Mouse (Mus musculus): ENCODE measurements at regions not wholly inside any gene's neighbourhood (a gene's known extent, or its start where the extent isn't known, plus 50 kb on each side); places are given as distances from the start of the nearest gene placed in this dataset.

GRCm38 (mm10) chr5:18080761-18081160 lies 118.4 kb downstream of the Gnat3 start:
- no peak overlapping the region for H3K9ac ChIP-seq (replicated peaks)
- H3K27ac ChIP-seq (replicated peaks), result no peak overlapping the region
- no peak for ATAC-seq (replicated peaks)
- no peak overlapping the region for H3K4me2 ChIP-seq (replicated peaks)
- H3K9me3 ChIP-seq, result no peaks in the 10 kb centered on the region
- H3K4me1 ChIP-seq, result no peaks in the 10 kb centered on the region
- no peaks in the 10 kb centered on the region for H3K27me3 ChIP-seq
- no peak overlapping the region for H3K4me3 ChIP-seq
- H3K36me3 ChIP-seq, result no peaks in the 10 kb centered on the region

- Histone ChIP-seq H3K9me3 (no peaks in the 10 kb centered on the region), H3K27ac (replicated peaks) (no peak overlapping the region), H3K27me3 (no peaks in the 10 kb centered on the region), H3K9ac (replicated peaks) (no peak overlapping the region), H3K36me3 (no peaks in the 10 kb centered on the region), H3K4me1 (no peaks in the 10 kb centered on the region), H3K4me2 (replicated peaks) (no peak overlapping the region), H3K4me3 (no peak overlapping the region)
- no peak for ATAC-seq (replicated peaks)
- 88% methylated on average over 9 of the region's 9 CpGs for WGBS
Measured at GRCm38 (mm10) chr5:18082219-18082618, 119.9 kb downstream of the Gnat3 start.

DNA sequence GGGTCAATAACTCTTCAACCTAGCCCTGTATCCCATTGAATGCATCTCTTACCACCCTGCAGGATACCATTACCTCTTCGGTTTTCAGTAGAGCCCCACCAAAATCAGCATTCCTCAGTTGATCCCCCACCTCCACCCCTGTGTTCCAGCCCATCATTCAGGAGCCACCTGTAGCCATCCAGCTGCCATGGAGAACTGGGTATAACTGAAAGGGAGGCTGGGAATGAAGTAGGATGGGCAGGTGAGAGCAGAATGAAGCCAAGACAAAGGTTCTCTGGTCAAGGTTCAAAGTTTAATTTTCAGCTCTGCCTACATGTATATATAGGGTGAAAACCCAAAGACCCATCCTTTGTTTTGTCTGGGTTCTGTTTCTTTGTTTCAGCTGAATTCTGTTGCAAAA lies 121.4 kb downstream of the Gnat3 start:
- no peak overlapping the region for H3K4me3 ChIP-seq
- 83% methylated on average over 1 of the region's 1 CpGs for WGBS
- H3K36me3 ChIP-seq, result no peaks in the 10 kb centered on the region
- H3K27ac ChIP-seq (replicated peaks), result no peak overlapping the region
- H3K4me2 ChIP-seq (replicated peaks), result no peak overlapping the region
- H3K27me3 ChIP-seq, result no peaks in the 10 kb centered on the region
- no peaks in the 10 kb centered on the region for H3K9me3 ChIP-seq
- no peak for ATAC-seq (replicated peaks)
- peaks cover 8% of the 10 kb centered on the region; the same call in 1 of the 2 replicates for H3K4me1 ChIP-seq
- no peak overlapping the region for H3K9ac ChIP-seq (replicated peaks)

DNA sequence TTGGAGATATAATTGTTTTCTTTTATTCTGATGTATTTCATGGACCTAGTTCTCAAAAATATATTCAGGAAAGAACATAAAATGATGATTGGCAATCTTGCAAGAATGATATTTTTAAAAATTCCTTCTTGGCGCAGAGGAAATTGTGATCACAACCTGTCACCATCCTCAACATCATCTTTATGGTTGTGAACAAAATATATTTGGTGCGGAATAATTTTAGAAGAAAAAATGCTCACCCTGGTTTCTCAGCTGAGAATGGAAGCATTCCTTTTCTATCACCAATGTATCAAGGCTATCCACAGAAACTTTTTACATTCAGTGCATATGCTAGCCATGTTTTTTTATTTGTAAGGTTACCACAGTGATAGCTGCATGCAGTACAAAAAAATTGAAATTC lies 123.1 kb downstream of the Gnat3 start:
- Histone ChIP-seq H3K36me3 (no peaks in the 10 kb centered on the region), H3K4me3 (no peak overlapping the region), H3K4me1 (peaks cover 8% of the 10 kb centered on the region; the same call in 1 of the 2 replicates), H3K9ac (replicated peaks) (no peak overlapping the region), H3K27me3 (no peaks in the 10 kb centered on the region), H3K27ac (replicated peaks) (no peak overlapping the region), H3K4me2 (replicated peaks) (no peak overlapping the region), H3K9me3 (no peaks in the 10 kb centered on the region)
- ATAC-seq (replicated peaks), result no peak
- 88% methylated on average over 2 of the region's 2 CpGs for WGBS

DNA sequence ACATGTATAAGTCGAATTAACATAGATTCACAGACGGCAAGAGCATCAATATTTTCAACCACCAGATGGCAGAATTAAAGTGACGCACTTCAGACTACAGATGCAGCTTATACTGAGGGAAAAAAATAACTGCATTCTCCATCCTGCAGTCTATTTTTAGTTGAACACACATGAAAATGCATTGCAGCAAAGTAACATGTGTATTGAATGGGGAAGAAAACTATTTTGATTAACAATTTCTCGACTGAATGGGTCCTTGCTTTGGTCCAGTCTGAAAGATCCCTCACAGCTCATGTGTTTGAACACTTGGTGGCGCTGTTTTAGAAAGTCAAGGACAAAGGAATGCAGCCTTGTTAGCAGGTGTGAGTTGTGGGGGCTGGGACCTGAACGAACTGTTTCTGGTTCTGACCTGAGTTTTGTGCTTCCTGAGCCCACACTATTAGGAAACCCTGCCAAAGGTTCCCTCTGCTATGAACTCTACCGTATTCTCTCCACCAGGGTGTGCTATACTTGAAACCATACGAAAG lies 125.6 kb downstream of the Gnat3 start:
- Histone ChIP-seq H3K27me3 (no peaks in the 10 kb centered on the region), H3K9ac (replicated peaks) (no peak overlapping the region), H3K9me3 (no peaks in the 10 kb centered on the region), H3K36me3 (no peaks in the 10 kb centered on the region), H3K27ac (replicated peaks) (peak overlapping the region; percentile 50), H3K4me2 (replicated peaks) (no peak overlapping the region), H3K4me3 (no peak overlapping the region), H3K4me1 (peaks cover 8% of the 10 kb centered on the region; the same call in 1 of the 2 replicates)
- 29% methylated on average over 8 of the region's 8 CpGs for WGBS
- peak; percentile 96 for ATAC-seq (replicated peaks)

GRCm38 (mm10) chr5:18089956-18090355 lies 127.6 kb downstream of the Gnat3 start:
- Histone ChIP-seq H3K4me2 (replicated peaks) (no peak overlapping the region), H3K4me3 (no peak overlapping the region), H3K27ac (replicated peaks) (no peak overlapping the region), H3K4me1 (peaks cover 8% of the 10 kb centered on the region; the same call in 1 of the 2 replicates), H3K9me3 (no peaks in the 10 kb centered on the region), H3K27me3 (no peaks in the 10 kb centered on the region), H3K9ac (replicated peaks) (no peak overlapping the region), H3K36me3 (no peaks in the 10 kb centered on the region)
- no peak for ATAC-seq (replicated peaks)
- WGBS, result 46% methylated on average over 2 of the region's 2 CpGs

- H3K36me3 ChIP-seq, result no peaks in the 10 kb centered on the region
- no peaks in the 10 kb centered on the region for H3K27me3 ChIP-seq
- no peak for ATAC-seq (replicated peaks)
- no peak overlapping the region for H3K4me2 ChIP-seq (replicated peaks)
- no peak overlapping the region for H3K4me3 ChIP-seq
- H3K27ac ChIP-seq (replicated peaks), result no peak overlapping the region
- H3K9ac ChIP-seq (replicated peaks), result no peak overlapping the region
- 32% methylated on average over 3 of the region's 3 CpGs for WGBS
- H3K9me3 ChIP-seq, result no peaks in the 10 kb centered on the region
- H3K4me1 ChIP-seq, result no peaks in the 10 kb centered on the region
Measured at GRCm38 (mm10) chr5:18114905-18115689, 152.7 kb downstream of the Gnat3 start.

DNA sequence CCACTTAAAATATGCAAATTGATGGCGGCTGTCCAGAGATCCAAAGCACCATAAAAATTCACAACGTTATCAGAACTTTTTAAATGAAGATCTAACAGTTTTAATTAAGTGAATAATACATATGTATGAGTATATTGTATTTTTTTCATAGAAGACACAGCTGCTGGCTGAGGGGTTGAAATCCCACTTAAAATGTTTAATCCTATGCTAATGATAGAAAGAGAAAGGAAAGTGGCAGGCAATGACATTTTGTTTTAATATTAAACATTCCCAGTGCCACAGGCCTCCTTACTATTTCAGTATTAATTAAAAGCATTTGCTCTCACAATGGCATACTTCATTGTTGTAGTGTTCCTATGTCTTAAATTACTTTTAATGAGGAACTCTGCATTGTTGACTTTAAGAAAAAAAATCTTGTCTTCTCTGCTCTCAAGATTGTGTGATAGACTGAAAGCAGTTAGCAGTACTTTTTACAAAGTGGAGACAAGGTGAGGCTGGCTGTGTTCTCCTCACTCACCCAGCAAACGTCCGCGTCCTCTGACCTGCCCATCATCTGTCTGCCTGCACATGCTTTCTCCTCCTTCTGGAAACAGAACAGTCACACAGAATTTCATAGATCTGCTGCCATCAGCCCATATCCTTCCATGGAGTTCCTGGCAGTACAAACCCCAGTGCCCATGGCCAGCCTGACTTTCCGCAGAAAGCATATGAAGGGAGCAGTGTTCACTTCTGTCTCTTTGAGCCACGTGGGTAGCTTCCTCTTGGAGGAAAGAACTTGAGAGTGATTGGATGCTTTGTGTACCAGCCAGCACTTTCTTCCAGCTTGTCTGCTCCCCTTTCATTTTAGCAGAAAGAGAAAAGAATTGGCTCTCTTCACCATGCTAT lies 173.7 kb downstream of the Gnat3 start:
- WGBS, result 11% methylated on average over 7 of the region's 7 CpGs
- H3K4me2 ChIP-seq (replicated peaks), result 0 out of 2 replicates have a peak overlapping the region, but pooled peaks have one; percentile 11
- no peak overlapping the region for H3K4me3 ChIP-seq
- H3K36me3 ChIP-seq, result no peaks in the 10 kb centered on the region
- ATAC-seq (replicated peaks), result peak; percentile 79
- H3K4me1 ChIP-seq, result peaks cover 26% of the 10 kb centered on the region
- peak overlapping the region; percentile 73 for H3K27ac ChIP-seq (replicated peaks)
- no peak overlapping the region for H3K9ac ChIP-seq (replicated peaks)
- no peaks in the 10 kb centered on the region for H3K27me3 ChIP-seq
- H3K9me3 ChIP-seq, result no peaks in the 10 kb centered on the region

DNA sequence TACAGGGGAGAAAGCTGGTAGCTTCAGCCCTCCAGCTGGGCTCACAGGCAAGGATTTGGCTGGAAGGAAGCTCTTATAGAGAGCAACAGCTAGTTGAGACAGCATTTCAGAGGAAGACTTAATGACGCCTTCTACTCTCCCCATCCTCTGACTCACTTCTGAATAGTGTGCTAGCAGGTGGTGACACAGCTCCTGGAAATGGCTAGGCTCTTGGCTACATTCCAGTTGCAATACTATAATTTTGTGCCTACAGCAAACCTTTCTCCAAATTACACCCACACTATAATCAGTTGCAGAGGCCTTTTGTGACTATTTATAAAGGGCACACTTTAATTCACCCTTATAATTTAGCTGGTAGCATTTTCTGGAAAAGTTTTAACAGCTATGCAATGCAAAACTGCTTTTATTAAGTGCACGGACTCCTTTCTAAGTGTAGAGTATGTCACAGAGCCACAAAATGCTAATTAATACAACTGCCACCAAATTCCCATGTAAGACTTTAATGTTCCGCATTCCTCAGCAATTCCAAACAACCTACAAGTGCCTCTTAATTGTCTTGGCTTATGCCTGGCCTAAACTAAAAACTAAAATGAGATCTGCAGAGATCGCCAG lies 175.2 kb downstream of the Gnat3 start:
- Histone ChIP-seq H3K27me3 (no peaks in the 10 kb centered on the region), H3K4me1 (peaks cover 26% of the 10 kb centered on the region), H3K4me3 (no peak overlapping the region), H3K9ac (replicated peaks) (no peak overlapping the region), H3K4me2 (replicated peaks) (no peak overlapping the region), H3K27ac (replicated peaks) (peak overlapping the region; percentile 41), H3K9me3 (no peaks in the 10 kb centered on the region), H3K36me3 (no peaks in the 10 kb centered on the region)
- ATAC-seq (replicated peaks), result peak; percentile 84
- whole genome bisulfite sequencing, result 14% methylated on average over 4 of the region's 4 CpGs

GRCm38 (mm10) chr5:18152241-18152640 lies 189.9 kb downstream of the Gnat3 start:
- no peak overlapping the region for H3K27ac ChIP-seq (replicated peaks)
- H3K4me3 ChIP-seq, result no peak overlapping the region
- 94% methylated on average over 1 of the region's 1 CpGs for WGBS
- H3K4me1 ChIP-seq, result no peaks in the 10 kb centered on the region
- H3K36me3 ChIP-seq, result no peaks in the 10 kb centered on the region
- no peak for ATAC-seq (replicated peaks)
- no peak overlapping the region for H3K4me2 ChIP-seq (replicated peaks)
- no peaks in the 10 kb centered on the region for H3K9me3 ChIP-seq
- H3K9ac ChIP-seq (replicated peaks), result no peak overlapping the region
- no peaks in the 10 kb centered on the region for H3K27me3 ChIP-seq

DNA sequence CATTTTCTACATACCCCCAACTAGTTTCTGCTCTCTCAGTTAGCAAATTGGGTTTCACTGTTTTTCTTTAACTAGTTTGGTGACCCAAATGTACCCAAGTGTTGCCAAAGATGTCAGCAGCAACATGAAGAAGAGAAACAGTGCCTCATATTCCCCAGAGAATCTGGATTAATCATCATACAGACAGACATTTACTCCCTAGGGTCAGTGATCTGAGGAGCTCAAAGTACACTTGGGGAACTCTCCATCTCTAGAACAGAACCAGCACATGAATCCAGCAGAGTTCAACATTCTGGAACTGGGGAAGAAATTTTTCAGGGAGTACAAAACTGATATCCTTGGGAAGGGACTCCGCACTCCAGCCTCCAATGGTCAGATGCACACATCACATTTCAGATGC lies 191.4 kb downstream of the Gnat3 start:
- H3K4me1 ChIP-seq, result no peaks in the 10 kb centered on the region
- H3K9ac ChIP-seq (replicated peaks), result no peak overlapping the region
- WGBS, result 94% methylated on average over 1 of the region's 1 CpGs
- H3K36me3 ChIP-seq, result no peaks in the 10 kb centered on the region
- no peaks in the 10 kb centered on the region for H3K27me3 ChIP-seq
- no peaks in the 10 kb centered on the region for H3K9me3 ChIP-seq
- no peak overlapping the region for H3K4me2 ChIP-seq (replicated peaks)
- no peak overlapping the region for H3K4me3 ChIP-seq
- ATAC-seq (replicated peaks), result no peak
- H3K27ac ChIP-seq (replicated peaks), result no peak overlapping the region

GRCm38 (mm10) chr5:18163515-18163914 lies 196.6 kb downstream of the Gnai1 start:
- H3K9ac ChIP-seq (replicated peaks), result no peak overlapping the region
- no peaks in the 10 kb centered on the region for H3K9me3 ChIP-seq
- H3K36me3 ChIP-seq, result no peaks in the 10 kb centered on the region
- no peak for ATAC-seq (replicated peaks)
- H3K27ac ChIP-seq (replicated peaks), result no peak overlapping the region
- H3K4me1 ChIP-seq, result no peaks in the 10 kb centered on the region
- H3K27me3 ChIP-seq, result no peaks in the 10 kb centered on the region
- H3K4me2 ChIP-seq (replicated peaks), result no peak overlapping the region
- H3K4me3 ChIP-seq, result no peak overlapping the region
